Mouse (Mus musculus) liver, adult 2 months (tissue): ENCODE data around the gene Mast1.

Source experiments
- CTCF ChIP-seq: fragments of 200-500 bp; IDR thresholded peaks from 2 replicates; pipeline ENCODE4 v1.5.1; 2011; ENCODE audit warnings: low read depth, low read length, control low read depth
- POLR2A ChIP-seq: fragments of 200-500 bp; IDR thresholded peaks from 2 replicates; pipeline ENCODE4 v1.6.1; 2011; ENCODE audit warnings: low read length, control low read depth; ENCODE audit not compliant: insufficient read depth; ENCODE audit errors: extremely low read depth

DNA sequence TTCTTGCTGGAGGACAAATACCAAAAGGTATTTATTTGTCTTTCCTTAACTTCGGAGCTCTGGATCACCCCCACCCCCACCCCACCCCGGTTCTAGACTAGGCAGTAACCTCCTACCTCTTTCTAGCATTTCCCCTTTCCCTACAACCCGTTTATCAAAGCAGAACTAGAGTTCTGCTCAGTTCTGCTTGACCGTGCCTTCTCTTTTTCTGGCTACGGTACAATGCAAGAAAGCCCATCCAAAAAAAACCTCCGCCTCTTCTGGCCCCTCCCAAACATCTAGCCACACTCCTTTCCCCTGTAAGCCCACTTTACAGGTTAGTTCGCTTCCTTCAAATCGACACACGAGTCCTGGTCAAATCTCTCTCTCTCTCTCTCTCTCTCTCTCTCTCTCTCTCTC lies 23.7 kb downstream of the Mast1 start:
- TF ChIP-seq POLR2A (no peak), CTCF (no peak)
